Mouse (Mus musculus) brain, embryonic 14.5 days (tissue): ENCODE results near the gene Olfr553.

Source experiments
- CTCF ChIP-seq: fragments of 200-500 bp; IDR thresholded peaks from 2 replicates; pipeline ENCODE4 v1.5.1; 2012; ENCODE audit warnings: inconsistent platforms, mild to moderate bottlenecking, moderate library complexity, borderline replicate concordance; ENCODE audit not compliant: insufficient read depth, insufficient read length; ENCODE audit errors: extremely low read depth
- POLR2A ChIP-seq: fragments of 200-500 bp; IDR thresholded peaks from 2 replicates; pipeline ENCODE4 v1.6.1; 2012; ENCODE audit warnings: mild to moderate bottlenecking, inconsistent platforms, borderline replicate concordance; ENCODE audit not compliant: poor library complexity, insufficient read depth, insufficient read length, severe bottlenecking; ENCODE audit errors: extremely low read depth

GRCm38 (mm10) chr7:102564999-102565997 lies 52.7 kb downstream of the Olfr553 start, which contains the start of gene Trim21:
- TF ChIP-seq CTCF: no peak
- no peak for TF ChIP-seq POLR2A
